Mouse (Mus musculus) retina, embryonic 14.5 days (tissue): Measurements from ENCODE around the gene Upk1b.

Experiments
- DNase-seq: peaks from one replicate; pipeline ENCODE4 v3.0.0-alpha.2; 2015; ENCODE audit warnings: low spot score

The Upk1b gene

DNA sequence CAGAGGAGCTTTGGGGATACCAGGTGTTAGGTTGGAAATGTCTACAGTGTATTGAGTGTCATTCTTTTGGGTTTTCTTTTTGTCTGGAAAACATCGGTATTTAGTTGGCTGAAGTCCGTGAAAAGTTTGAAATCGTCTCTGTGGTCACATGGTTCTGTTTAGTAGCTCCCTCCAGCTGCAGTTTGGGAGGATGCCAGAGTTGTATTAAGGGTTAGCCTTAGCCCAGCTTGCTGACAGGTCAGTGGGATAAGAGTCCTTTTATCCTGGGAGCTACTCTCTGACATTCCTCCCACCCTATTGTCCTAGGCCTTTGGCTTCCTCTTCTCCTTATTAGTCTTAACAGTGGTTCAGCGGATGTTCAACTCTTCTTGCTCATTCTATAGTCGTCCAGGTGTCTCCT lies 38.2 kb downstream of the Upk1b start:
- DNase-seq = no peak

- DNase-seq = no peak
These were observed 39.2 kb downstream of the Upk1b start for GRCm38 (mm10) chr16:38760834-38761375.

- DNase-seq = no peak
These were observed 39.9 kb downstream of the Upk1b start for GRCm38 (mm10) chr16:38760239-38760638.

DNA sequence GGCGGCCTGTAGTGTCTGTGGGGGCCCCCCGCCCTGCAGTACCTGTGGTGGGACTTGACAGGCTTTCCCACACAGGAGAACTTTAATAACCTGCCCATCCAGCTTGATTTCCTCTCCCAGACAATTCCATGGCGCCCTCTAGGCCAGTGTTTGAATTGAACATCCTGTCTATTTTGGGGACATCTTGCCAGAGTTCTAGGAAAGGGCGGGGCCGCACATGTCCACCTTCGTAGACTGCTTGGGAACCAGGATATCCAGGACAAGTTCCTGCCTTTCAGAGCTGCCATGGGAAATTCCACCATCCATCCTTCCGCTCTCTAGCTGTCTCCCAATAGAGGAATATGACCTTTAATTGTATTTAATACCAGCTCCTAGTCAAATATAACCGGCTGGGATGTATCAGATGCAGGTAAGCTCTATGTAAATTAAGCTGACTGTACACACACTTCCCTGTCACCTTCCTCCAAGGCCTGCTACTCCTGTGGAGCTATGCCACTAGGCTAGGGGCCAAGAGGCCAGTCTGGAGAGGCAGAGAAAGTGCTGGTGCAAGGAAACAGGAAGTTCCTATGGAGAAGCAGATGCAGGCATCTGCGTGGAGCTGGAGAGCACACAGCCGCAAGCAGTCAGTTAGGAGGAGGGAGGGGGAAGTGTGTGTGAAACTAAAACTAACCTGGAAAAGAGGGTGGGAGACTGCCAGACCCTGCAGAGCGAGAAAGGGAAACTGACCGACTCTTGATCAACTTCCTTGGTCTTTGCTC lies 41.8 kb downstream of the Upk1b start:
- DNase-seq = no peak

- DNase-seq = no peak
These were observed 42.5 kb downstream of the Upk1b start for GRCm38 (mm10) chr16:38757626-38758025.

- no peak for DNase-seq
These were observed 43.6 kb downstream of the Upk1b start for GRCm38 (mm10) chr16:38756572-38756971.

DNA sequence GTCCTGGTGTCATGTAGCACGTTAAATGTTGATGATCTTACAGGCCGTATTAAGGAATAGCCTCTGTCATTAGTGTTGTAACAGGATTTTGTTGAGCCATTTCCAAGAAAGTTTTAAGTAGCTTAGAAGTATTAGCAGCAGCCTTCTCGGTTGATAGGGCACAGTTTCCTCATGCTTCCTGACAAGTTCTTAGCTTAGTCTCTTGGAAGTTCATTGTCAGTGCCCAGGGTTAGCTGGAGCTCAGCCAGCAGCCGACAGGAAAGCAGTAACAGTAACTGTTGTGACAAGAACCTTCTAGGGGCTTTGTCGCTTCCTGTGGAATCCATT lies 44.0 kb downstream of the Upk1b start:
- peak; percentile 33 for DNase-seq

- DNase-seq = no peak
These were observed 44.5 kb downstream of the Upk1b start for GRCm38 (mm10) chr16:38755452-38756176.

DNA sequence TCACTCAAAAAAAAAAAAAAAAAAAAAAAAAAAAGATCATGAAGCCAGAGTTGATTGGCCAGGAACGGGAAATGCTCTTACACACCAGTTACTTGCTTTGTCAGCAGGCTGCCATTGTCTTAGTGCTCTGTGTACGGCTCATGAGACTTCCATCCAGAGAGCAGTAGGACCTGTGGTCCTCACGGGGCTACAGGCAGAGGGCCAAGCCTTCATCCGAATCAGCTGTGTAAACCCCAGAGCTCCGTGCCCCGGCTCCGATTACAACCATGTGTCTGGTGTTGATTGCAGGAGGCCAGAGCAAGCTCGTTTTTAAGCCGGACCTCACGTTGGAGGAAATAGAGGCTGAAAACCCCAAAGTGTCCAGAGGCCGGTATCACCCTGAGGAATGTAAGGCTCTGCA lies 46.5 kb downstream of the Upk1b start:
- no peak for DNase-seq

DNA sequence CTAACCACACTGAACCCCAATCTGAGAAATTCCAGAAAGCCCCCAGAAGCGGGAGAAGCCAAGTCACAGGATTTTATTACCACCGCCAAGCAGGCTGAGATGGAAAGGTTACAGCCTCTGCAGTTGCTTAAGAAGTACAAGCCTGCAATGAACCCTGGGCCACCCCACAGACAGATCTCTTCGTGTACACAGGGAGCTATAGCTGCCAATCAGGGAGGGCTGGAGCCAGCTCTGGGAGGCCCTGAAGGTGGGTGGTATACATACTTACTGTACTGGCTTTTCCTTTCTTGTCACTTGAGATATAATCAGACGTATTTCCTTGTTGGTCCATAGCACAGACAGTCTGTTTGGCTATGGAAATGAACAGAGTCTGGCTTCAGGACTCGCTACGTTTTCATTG lies 49.3 kb downstream of the Upk1b start:
- DNase-seq = no peak

- DNase-seq = no peak
These were observed 56.0 kb downstream of the Upk1b start for GRCm38 (mm10) chr16:38743941-38744673.

DNA sequence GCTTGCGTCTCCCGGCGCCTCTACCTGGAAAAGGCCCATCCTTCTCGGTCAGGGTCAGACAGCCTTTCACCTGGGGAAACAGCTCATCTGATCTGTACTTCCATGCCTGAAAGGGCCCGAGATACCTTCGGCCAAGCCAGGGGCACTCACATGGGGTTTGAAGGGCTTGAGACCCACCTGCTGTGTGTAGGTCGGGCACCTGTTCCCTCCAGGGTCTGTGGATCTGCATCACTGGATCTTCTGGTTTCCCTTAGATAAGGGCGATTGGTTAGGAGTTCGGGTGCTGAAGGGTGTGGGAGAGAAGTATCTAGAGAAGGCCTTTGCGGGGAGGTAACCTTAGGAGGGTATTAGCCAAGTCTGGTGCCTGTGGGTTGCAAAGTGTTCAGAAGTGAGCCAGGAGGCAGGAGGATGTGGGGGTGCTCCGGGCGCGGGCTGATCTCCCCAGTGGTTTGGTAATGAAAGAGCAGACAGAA lies 57.4 kb downstream of the Upk1b start:
- peak; percentile 38 for DNase-seq

DNA sequence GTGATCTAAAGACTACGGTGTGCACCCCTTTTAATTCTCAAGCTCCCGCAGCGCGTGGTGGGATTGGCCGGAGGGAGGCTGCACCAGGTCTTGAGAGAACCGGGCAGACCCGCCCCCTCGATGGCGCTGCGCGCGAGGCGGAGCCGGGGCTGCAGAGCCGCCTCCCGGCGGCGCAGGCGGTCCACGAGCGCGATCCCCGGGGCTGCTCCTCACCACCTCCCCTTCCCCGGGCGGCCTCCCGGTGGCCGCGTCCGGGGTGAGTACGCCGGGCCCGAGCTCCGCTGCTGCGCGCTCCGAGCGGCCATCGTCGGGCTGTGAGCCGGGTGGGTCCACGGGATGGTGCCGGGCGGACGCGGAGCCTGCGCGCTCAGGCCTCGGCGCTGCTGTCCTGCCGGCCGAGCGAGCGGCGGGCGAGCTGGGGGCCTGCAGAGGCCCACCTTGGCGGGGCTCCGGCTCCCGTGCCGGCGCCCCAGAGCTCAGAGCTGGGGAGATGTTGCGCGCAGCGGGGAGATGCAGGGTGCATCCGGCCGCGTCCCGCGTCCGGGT lies 57.9 kb downstream of the Upk1b start, which contains the start of gene B4galt4:
Gene B4galt4, plus strand, starts transcription at position 152 of the 546 bp plus-strand sequence.
- peak; percentile 79 for DNase-seq

DNA sequence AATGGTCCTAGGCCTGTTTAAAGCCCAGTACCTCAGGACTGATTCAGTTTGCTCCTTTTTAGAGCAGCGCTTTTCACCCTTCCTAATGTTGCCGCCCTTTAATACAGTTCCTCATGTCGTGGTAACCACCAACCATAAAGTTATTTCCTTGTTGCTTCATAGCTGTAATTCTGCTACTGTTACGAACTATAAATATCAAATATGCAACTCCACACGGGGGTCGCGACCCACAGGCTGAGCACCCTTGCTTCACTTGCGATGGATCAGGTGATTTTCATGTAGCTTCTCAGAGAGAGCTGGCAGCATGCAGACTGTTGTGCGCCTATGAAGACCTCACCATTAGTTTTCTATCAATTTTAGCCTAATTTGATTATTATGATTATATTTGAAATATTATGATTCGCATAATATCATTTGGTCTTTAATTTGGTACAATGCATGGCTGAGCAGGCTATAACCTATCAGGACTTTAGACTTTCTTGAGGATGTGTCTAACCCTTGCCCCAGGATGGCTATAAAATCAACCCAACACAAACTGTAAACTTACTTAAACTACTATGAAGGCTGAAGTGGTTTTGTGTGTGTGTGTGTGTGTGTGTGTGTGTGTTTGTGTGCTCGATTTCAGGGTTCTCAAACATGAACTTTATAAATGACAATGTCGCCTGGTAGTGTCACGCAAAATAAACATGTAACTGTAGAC lies 58.8 kb downstream of the Upk1b start:
- DNase-seq = no peak

GRCm38 (mm10) chr16:38730921-38731320 lies 69.2 kb downstream of the Upk1b start:
- DNase-seq = no peak

DNA sequence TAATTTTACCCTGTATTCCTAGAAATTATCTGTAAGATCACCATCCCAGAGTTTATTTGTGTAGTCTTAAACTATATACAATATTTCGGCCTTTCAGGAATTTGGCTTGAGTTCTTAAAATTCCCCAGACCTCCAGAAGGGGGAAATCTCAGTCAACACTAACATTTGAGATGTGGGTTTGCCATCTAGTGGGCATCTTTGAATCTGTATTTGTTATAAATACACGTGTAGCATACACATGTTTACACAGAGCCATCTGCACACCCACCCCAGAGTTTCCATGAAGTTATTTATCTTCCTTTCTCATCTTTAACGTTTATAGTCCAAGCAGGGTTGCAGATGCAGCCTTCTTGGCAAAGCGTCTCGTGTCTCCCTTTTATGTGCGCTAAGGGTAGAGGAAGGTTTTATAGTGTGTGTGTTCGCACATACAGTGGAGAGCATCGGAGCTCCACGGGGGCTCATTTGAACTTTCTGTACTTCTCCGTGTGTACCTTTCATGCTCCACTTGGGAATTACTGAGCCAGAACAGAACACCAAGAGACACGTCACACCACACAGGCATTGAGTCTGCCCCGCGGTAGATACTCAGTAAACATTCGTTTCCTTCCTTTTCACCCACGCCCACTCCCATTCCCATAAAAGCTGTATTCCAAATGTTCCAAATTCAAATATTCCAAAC lies 70.4 kb downstream of the Upk1b start:
- peak; percentile 79 for DNase-seq

DNA sequence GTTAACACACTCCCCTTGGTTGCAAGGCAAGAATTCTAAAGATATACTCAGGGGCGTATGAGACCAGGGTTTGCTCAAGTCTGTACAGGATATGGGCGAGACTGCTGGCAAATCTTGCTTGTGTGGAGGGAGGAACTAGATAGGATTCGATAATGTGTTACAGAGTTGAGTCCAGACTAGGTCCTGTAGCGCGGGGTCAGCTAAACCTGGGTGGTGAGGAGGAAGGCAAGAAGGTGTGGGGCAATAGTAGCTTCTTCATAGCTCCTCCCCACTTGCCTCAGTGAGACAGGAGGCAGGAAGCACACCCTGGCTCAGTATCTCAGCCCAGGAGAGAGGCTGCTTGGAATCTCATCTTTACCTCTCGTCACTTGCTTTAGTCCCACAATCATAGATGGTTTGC lies 71.0 kb downstream of the Upk1b start:
- DNase-seq = no peak

DNA sequence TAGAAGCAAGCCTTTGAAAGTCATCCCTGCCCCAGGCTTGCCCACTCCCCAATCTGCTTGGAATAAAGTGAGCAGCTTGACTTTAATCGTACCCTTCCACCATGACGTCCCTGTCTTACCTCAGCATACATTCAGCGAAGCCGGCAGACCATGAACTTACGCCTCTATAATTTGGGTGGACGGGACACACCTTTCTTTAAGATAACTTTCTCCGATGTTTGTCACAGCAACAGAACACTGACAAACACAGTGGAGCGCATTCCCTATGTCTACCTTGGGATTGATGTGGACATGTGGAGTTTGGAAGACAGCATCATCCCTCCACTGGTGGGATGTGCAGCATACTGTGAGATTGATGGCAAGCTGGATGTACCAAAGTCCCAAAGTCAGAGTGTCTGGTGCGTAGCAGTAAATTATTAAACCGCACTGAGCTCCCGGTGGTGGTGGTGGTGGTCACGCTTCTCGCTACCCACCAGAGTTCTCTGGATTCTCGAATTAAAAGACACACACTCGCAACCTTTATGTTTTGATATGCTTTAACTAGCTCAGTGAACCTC lies 71.5 kb downstream of the Upk1b start:
- DNase-seq = no peak

DNA sequence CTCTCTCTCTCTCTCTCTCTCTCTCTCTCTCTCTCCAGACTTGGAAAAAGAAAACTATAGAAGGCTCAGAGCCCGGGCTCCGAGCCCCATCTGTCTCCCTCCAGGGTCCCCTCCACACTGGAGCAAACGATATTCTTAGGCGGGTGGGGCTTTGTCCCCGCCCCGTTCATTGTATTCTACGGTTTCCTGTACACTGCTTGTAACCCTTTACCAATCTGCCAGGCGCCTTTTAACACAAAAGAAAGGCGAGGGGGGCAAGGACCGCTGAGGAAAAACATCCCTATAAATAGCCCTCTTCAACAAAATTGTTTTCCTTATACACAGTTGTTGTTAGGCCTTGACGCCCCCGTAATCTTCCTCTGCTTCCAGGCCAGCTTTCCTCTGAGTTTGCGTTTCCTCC lies 75.2 kb downstream of the Upk1b start:
- no peak for DNase-seq

GRCm38 (mm10) chr16:38724256-38724655 lies 75.9 kb downstream of the Upk1b start:
- DNase-seq = no peak
